Mouse (Mus musculus) embryonic facial prominence, embryonic 13.5 days (tissue): ENCODE measurements around the gene Dph1. TPM values are rescaled to one million over a fixed set of nuclear protein-coding genes. Genes with fewer than 3 reads are reported as not detected.

Source experiments
- ATAC-seq: fragments of 200-750 bp; cut with Nextera tagmentation; 2 replicates; pipeline ENCODE4 v1.8.0; 2017; ENCODE audit warnings: low read depth; ENCODE audit not compliant: insufficient number of reproducible peaks, insufficient read depth, low FRiP score, low TSS enrichment
- H3K27ac ChIP-seq: fragments of 300-500 bp; sonication (generic); 2 replicates; pipeline ENCODE4 v1.5.1; 2015; ENCODE audit warnings: moderate library complexity, mild to moderate bottlenecking, inconsistent platforms
- H3K27me3 ChIP-seq: fragments of 300-500 bp; sonication (generic); 2 replicates; pipeline ENCODE4 v1.6.1; 2015; ENCODE audit warnings: mild to moderate bottlenecking, inconsistent platforms
- H3K36me3 ChIP-seq: fragments of 300-500 bp; sonication (generic); 2 replicates; pipeline ENCODE4 v1.6.1; 2015; ENCODE audit warnings: mild to moderate bottlenecking, inconsistent platforms
- H3K4me1 ChIP-seq: fragments of 300-500 bp; sonication (generic); 2 replicates; pipeline ENCODE4 v1.6.1; 2015; ENCODE audit warnings: inconsistent platforms
- H3K4me2 ChIP-seq: fragments of 300-500 bp; sonication (generic); 2 replicates; pipeline ENCODE4 v1.6.1; 2015; ENCODE audit warnings: moderate library complexity, mild to moderate bottlenecking, inconsistent platforms
- H3K4me3 ChIP-seq: fragments of 300-500 bp; sonication (generic); 2 replicates; pipeline ENCODE4 v1.5.1; 2015; ENCODE audit warnings: mild to moderate bottlenecking, inconsistent platforms
- H3K9ac ChIP-seq: fragments of 300-500 bp; sonication (generic); 2 replicates; pipeline ENCODE4 v1.6.1; 2015; ENCODE audit warnings: mild to moderate bottlenecking, inconsistent platforms
- H3K9me3 ChIP-seq: fragments of 300-500 bp; sonication (generic); 2 replicates; pipeline ENCODE4 v1.6.1; 2016; ENCODE audit warnings: inconsistent platforms
- WGBS: fragments of 180-500 bp; shearing (Covaris S2); methylation state at CpG from one replicate; pipeline ENCODE4 v1.1.7; 2015; ENCODE audit warnings: mixed read lengths; 5-methylcytosine and 5-hydroxymethylcytosine counted together
- polyA plus RNA-seq: library from polyadenylated mRNA; unstranded; fragments of >200 nt; fragmentation: Nextera tagmentation; extraction: Ambion mirVana; gene quantifications from 2 replicates; pipeline ENCODE4 v1.2.1, GENCODE M21; 2015

Gene Dph1
- polyA plus RNA-seq, 1 experiment from 2014 or later: 24.5 TPM

DNA sequence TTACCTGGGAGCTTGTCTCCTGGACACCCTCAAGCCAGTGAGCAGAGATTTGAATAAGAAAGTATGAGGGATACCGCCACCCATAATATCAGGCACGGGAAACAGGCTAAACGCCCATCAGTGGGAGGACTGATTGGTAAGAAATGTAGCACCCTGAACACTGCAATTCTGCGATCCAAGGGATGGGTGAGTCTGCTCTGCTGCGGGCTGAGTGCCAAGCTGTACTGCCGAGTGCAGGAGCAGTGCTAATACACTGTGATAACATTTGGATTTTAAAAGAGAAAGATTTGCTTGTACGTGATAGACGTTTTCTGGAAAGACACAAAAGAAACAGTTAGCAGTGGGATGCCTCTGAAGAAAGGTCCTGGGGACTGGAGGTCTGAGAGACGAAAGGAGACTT is 29.1 kb upstream of the Dph1 start:
- no peak overlapping the region for H3K9ac ChIP-seq
- WGBS: 49% methylated on average over 9 of the region's 9 CpGs
- H3K4me2 ChIP-seq: no peak overlapping the region
- no peak overlapping the region for H3K27ac ChIP-seq
- ATAC-seq: 0 out of 2 replicates have a peak, but pooled peaks have one; percentile 56
- H3K27me3 ChIP-seq: no peaks in the 10 kb centered on the region
- no peaks in the 10 kb centered on the region for H3K9me3 ChIP-seq
- 0 out of 2 replicates have a peak, but pooled peaks cover 7% of the 10 kb centered on the region for H3K4me1 ChIP-seq
- no peak overlapping the region for H3K4me3 ChIP-seq
- H3K36me3 ChIP-seq: no peaks in the 10 kb centered on the region

DNA sequence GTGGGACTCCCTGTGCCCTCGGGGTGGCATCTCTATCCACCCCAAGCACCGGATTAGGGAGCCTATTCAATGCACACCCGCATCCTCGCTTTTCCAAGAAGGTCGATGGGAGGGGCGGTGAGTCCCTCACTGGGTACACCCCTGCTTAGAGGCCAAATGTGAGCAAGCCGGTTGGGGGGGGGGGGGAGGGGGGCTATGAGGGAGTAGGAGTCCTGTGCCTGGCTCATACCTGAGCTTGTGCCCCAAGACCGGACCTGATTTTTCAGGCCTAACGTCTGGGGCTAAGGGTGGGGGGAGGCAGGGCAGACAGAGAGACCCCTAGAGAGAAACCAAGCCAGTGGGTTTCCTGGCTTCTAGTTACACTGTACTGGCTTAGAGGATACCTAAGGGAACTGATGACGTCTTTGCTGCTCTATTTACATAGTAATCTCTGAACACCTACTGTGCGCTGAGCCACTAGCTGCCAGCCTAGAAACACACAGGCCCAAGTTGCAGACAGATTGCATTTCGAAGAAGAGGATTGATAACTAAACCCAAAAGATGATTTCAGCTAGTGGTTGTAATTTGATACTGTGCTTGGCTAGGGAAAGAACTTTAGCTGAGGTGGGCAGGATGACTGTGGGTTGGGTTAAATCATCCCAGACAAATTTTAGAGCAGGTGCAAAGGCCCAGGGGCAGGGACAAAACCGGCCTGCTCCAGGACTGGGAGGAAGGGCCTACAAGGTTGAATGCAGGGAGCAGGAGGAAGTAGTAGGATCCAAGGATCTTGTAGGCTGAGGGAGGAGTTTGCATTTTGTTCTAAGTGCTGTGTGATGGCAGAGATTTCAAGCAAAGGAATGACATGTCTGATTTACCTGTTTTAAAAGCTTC is 23.3 kb upstream of the Dph1 start:
- Histone ChIP-seq H3K4me1 (peaks cover 31% of the 10 kb centered on the region), H3K27me3 (0 out of 2 replicates have a peak, but pooled peaks cover 4% of the 10 kb centered on the region), H3K4me3 (peak overlapping the region; percentile 36), H3K27ac (no peak overlapping the region), H3K36me3 (no peaks in the 10 kb centered on the region), H3K4me2 (peak overlapping the region; percentile 73), H3K9ac (peak overlapping the region; percentile 66), H3K9me3 (no peaks in the 10 kb centered on the region)
- WGBS: 14% methylated on average over 13 of the region's 13 CpGs
- no peak for ATAC-seq

DNA sequence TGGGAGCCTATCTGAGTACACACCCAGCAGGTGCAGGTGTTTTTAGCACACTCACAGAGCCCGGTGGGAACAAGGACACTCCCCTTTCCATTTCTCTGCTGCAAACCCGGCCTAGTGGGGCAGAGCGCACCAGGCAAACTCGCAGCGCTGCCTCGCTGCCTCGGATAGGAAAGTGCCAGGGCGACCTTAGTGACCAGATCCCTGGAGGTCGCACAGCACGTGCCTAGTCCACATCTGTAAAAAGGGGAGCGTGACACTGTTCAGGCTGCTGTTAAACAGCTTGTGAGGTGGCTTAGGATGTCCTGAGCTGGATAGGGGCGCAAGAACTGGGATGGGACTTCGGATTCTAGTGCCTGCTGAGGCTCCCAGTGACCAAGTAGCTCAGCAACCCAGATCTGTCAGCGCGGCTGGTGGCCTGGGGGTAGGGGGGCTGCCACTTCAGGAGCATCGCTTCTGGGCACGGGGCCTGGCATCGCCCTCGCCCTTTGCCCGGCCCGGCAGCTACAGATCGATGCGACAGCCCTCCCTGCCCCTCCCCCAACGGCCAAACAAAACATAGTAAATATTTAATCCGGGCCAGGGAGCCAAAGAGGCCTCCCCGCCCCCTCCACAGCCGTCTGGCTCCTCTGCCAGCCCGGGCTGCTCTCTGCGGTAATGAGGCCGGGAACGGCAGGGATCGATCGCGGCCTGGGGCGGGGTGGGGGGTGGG is 22.5 kb upstream of the Dph1 start:
- Histone ChIP-seq H3K27ac (no peak overlapping the region), H3K4me3 (peak overlapping the region; percentile 36), H3K9ac (peak overlapping the region; percentile 66), H3K9me3 (no peaks in the 10 kb centered on the region), H3K36me3 (no peaks in the 10 kb centered on the region), H3K4me2 (peak overlapping the region; percentile 73), H3K4me1 (peaks cover 31% of the 10 kb centered on the region), H3K27me3 (0 out of 2 replicates have a peak, but pooled peaks cover 4% of the 10 kb centered on the region)
- no peak for ATAC-seq
- WGBS: 4% methylated on average over 35 of the region's 35 CpGs

DNA sequence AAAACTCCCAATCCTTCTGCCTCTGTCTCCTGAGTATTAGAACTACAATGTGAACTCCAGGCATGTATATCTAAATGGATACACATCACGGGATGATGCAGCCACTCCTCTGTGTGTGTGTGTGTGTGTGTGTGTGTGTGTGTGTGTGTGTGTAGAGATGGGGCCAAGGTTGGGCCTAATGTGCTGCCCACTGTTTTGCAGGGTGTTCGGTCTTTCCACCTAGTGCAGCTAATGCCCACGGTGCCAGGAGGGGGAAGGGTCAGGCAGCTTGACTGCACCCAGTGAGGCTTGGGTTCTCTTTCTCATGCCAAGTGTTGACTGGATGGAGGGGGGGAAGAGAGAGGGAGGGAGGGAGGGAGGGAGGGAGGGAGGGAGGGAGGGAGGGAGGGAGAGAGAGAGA is 21.8 kb upstream of the Dph1 start:
- ATAC-seq: no peak
- Histone ChIP-seq H3K27me3 (0 out of 2 replicates have a peak, but pooled peaks cover 4% of the 10 kb centered on the region), H3K27ac (no peak overlapping the region), H3K36me3 (no peaks in the 10 kb centered on the region), H3K4me3 (no peak overlapping the region), H3K4me2 (no peak overlapping the region), H3K4me1 (peaks cover 31% of the 10 kb centered on the region), H3K9me3 (no peaks in the 10 kb centered on the region), H3K9ac (no peak overlapping the region)
- WGBS: 48% methylated on average over 3 of the region's 3 CpGs

DNA sequence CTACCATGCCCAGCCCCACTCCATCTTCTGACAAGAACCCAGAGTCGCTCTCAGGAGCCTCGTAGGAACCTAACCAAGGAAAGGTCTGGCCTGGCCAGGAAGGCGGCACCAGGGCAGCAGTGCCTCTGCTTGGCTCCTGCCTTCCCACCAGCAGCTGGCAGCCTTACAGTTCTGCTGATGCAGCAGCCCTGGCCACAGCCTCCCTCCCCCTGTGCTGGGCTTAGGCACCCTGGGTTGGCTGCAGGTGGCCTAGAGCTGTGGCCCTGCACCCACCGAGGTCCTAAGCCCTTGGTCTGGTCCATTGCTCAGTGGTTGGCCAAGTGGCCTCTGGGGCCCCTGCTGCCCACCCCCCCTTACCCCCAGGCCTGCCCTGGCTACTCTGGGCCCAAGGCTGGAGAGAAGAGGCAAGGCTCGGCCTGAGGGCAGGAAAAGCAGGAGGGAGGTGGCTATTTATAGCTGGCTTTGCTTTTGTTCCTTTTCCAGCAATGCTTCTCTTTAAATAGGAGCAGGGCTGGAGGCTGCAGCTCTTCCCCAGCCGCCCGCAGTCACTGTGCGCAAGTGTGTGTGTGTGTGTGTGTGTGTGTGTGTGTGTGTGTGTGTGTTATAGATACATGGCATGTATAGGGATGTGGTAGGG is 21.1 kb upstream of the Dph1 start:
- H3K4me1 ChIP-seq: peaks cover 31% of the 10 kb centered on the region
- no peaks in the 10 kb centered on the region for H3K36me3 ChIP-seq
- no peak overlapping the region for H3K9ac ChIP-seq
- no peak overlapping the region for H3K27ac ChIP-seq
- H3K4me2 ChIP-seq: no peak overlapping the region
- no peaks in the 10 kb centered on the region for H3K9me3 ChIP-seq
- H3K4me3 ChIP-seq: no peak overlapping the region
- 0 out of 2 replicates have a peak, but pooled peaks have one; percentile 21 for ATAC-seq
- H3K27me3 ChIP-seq: 0 out of 2 replicates have a peak, but pooled peaks cover 4% of the 10 kb centered on the region
- WGBS: 52% methylated on average over 8 of the region's 8 CpGs

DNA sequence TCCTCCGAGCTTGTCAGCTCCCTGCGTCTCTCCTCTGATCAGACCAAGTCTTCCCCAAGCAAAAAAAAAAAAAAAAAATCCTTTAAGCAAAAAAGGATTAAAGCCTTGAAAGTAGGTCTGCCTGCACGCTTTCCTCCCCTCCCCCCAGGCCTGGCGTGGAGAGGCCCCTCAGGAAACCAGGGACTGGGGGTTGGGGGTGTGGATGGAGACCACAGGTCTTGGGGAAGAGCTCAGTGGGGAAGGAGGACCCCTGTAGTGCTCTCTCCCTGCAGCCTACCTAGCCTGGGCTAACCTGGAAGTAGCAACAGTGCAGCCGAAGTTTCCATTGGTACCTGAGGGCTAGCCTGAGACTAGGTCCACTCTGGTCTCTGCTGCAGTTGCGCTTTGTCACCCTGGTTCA is 19.7 kb upstream of the Dph1 start:
- WGBS: 39% methylated on average over 6 of the region's 6 CpGs

DNA sequence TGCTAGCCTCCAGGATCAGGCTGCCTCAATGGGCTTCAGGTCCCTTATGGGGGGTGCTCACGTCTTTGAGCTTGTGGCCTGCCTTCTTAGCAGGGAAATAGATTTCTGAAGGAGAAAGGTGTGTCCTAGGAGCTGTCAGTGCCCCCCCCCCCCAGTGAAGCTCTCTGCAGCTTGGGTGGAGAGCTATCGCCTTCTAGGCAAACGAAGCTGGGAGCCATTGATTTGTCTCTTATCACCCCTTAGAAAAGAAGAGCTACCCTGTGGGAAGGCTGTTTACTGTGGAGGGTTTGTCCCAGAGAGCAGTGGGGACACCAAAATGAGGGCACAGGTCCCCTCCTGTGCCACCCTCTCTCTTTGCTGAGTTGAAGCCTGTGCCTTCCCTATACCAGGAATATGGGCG is 19.1 kb upstream of the Dph1 start:
- ATAC-seq: no peak
- 67% methylated on average over 4 of the region's 4 CpGs for WGBS
- H3K4me1 ChIP-seq: peaks cover 28% of the 10 kb centered on the region
- 0 out of 2 replicates have a peak, but pooled peaks cover 4% of the 10 kb centered on the region for H3K27me3 ChIP-seq
- H3K4me2 ChIP-seq: no peak overlapping the region
- no peak overlapping the region for H3K4me3 ChIP-seq
- H3K9ac ChIP-seq: no peak overlapping the region
- H3K36me3 ChIP-seq: no peaks in the 10 kb centered on the region
- H3K27ac ChIP-seq: no peak overlapping the region
- H3K9me3 ChIP-seq: no peaks in the 10 kb centered on the region

More for the DNA sequence above, 19.7 kb upstream of the Dph1 start:
- Histone ChIP-seq H3K9me3 (no peaks in the 10 kb centered on the region), H3K9ac (no peak overlapping the region), H3K27ac (no peak overlapping the region), H3K36me3 (no peaks in the 10 kb centered on the region), H3K4me2 (no peak overlapping the region), H3K4me3 (no peak overlapping the region), H3K4me1 (peaks cover 31% of the 10 kb centered on the region), H3K27me3 (0 out of 2 replicates have a peak, but pooled peaks cover 4% of the 10 kb centered on the region)
- no peak for ATAC-seq

DNA sequence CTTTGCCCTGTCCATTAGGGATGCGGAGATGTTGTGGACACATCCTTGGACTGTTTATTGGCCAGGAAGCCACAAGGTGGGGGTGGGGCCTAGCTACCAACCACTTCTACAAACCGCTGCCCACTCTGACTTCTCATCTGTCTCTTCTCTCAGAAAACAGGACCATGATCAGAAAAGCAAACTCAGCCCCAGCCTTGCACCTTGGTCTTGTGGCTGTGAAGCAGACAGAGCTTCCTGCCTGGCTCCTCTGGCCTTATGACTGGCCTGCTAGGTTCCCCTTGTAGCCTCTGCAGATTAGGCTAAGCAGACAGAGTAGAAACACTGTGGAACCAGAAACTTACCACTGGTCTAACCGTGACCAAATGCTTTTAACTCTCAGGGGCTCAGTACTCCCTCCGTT is 18.3 kb upstream of the Dph1 start:
- 65% methylated on average over 4 of the region's 4 CpGs for WGBS
- ATAC-seq: no peak
- Histone ChIP-seq H3K36me3 (no peaks in the 10 kb centered on the region), H3K4me1 (peaks cover 29% of the 10 kb centered on the region), H3K4me2 (no peak overlapping the region), H3K4me3 (no peak overlapping the region), H3K27ac (no peak overlapping the region), H3K27me3 (0 out of 2 replicates have a peak, but pooled peaks cover 4% of the 10 kb centered on the region), H3K9ac (no peak overlapping the region), H3K9me3 (no peaks in the 10 kb centered on the region)

DNA sequence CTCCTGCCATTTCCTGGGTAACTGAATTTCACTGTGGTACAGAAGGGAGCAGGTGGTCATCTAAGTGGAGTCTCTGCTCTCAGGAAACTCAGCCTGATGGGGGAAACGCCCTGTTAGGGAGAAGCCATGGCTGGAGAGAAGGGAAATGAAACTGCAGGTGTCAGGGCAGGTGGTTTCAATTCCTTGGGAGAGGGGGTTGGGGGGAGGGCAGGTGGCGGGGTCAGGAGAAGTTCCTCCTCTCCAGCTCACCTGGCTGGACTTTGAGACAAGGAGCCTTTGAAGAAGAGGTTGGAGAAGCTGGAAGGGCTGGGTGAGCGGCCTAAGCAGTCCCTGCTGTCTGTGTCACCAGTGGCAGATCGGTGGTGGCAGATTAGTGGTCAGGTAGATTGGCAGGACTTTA is 15.3 kb upstream of the Dph1 start:
- Histone ChIP-seq H3K36me3 (no peaks in the 10 kb centered on the region), H3K4me1 (peaks cover 17% of the 10 kb centered on the region), H3K27ac (no peak overlapping the region), H3K4me2 (no peak overlapping the region), H3K27me3 (peaks cover 7% of the 10 kb centered on the region; the same call in 1 of the 2 replicates), H3K4me3 (no peak overlapping the region), H3K9me3 (no peaks in the 10 kb centered on the region), H3K9ac (no peak overlapping the region)
- no peak for ATAC-seq
- 60% methylated on average over 4 of the region's 4 CpGs for WGBS

DNA sequence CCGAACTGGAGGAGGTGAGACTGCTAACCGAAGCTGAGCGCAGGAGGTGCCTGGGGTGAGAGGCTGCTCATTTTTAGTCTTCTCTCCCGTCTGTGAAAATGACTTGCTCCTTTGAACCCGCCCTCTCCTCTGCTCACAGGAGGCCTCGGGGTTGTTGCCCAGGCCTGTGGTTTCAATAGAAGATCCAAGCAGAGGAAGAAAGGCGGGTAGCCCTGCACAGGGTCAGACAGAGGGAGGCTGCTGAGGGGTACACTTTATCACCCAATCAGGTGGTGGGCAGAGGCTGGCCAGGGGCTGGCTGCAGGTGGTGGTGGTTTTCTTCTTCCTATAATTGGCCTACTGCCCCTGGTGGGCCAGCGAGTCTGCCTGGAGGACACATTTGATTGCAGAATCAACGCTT is 13.4 kb upstream of the Dph1 start:
- H3K4me2 ChIP-seq: no peak overlapping the region
- WGBS: 35% methylated on average over 9 of the region's 9 CpGs
- H3K4me1 ChIP-seq: peaks cover 19% of the 10 kb centered on the region; the same call in 1 of the 2 replicates
- no peaks in the 10 kb centered on the region for H3K9me3 ChIP-seq
- no peak overlapping the region for H3K4me3 ChIP-seq
- no peak overlapping the region for H3K9ac ChIP-seq
- H3K36me3 ChIP-seq: no peaks in the 10 kb centered on the region
- no peak for ATAC-seq
- H3K27ac ChIP-seq: no peak overlapping the region
- H3K27me3 ChIP-seq: peaks cover 9% of the 10 kb centered on the region

DNA sequence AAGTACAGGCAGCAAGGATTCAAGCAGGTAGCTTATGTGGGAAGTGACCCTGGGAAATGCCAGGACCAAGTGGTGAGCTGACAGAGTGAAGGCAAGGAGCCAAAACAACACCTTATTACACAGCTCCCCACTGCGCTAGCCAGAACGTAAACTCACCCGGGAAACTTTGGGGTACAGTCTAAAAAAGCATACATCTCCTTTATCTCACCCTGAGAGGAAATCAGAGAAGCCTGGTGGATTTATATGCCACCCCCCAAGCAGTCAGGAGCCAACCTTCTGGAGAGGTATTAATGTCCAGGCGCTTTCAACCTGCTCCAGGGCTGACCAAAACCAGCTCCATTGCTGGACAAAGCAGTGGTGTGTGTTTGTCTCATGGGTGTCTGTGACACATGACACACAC is 12.9 kb upstream of the Dph1 start:
- Histone ChIP-seq H3K27ac (no peak overlapping the region), H3K36me3 (no peaks in the 10 kb centered on the region), H3K4me3 (no peak overlapping the region), H3K4me2 (no peak overlapping the region), H3K4me1 (peaks cover 19% of the 10 kb centered on the region; the same call in 1 of the 2 replicates), H3K27me3 (peaks cover 15% of the 10 kb centered on the region), H3K9me3 (no peaks in the 10 kb centered on the region), H3K9ac (no peak overlapping the region)
- WGBS: 74% methylated on average over 4 of the region's 4 CpGs
- ATAC-seq: no peak
